Mouse (Mus musculus) bone marrow macrophage, adult 2 months (primary cell): ENCODE results near the gene Alkbh3.

Experiments
- CTCF ChIP-seq: IDR thresholded peaks from 2 replicates; pipeline ENCODE4 v1.5.1; 2012; ENCODE audit warnings: low read depth, mild to moderate bottlenecking, low read length, moderate library complexity
- POLR2A ChIP-seq: IDR thresholded peaks from 2 replicates; pipeline ENCODE4 v1.6.1; 2012; ENCODE audit warnings: mild to moderate bottlenecking, low read depth, low read length, borderline replicate concordance

DNA sequence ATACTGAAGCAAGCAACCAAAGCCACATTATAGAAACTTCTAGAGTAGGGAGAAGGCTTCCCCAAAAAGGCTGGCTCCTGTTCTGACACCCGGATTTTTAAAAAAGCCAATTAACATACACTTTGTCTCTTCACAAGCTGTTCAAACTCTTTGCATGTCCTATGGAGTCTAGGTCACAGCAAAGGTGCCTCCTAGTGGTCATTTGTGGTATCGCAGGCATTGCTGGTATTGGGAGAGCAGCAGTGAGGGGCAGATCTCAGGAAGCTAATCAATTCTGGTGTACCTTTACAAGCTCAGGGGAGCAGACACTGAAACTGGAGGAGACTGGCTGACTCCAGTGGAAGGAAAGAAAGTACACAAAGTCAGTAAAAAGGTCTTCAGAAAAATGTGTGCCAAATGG, 8.3 kb downstream of the Alkbh3 start:
- peak; percentile 75 for TF ChIP-seq CTCF
- TF ChIP-seq POLR2A = no peak
